Mouse (Mus musculus): ENCODE results near the gene Gm15737. TPM values are rescaled to one million over a fixed set of nuclear protein-coding genes. Genes with fewer than 3 reads are reported as not detected.

Gene Gm15737
- total and polyA plus RNA-seq, 2 experiments from 2014 or later: 0.15 to 0.26 TPM

DNA sequence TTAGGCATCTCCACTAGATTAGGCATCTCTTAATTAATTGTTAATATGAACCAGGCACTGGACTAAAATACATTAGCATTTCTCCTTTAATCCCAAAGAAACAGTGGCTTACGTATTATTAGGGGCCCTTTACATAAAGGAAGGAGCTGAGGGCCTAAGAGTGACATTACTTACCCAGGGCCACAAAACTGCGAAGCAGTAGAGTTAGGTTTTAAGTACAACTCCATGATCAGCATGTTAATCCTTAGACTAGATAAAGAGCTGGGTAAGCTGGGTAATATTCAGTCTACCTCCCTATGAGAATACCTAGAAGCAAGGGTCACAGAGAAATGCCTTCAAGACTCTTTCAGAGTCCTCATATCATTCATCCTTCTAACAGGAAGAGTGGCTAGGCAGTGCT, 40.0 kb upstream of the Gm15737 start:
- Histone ChIP-seq H3K9ac (replicated peaks; ENCODE audit: low read depth, low read length) (no peak overlapping the region), H3K4me3 (ENCODE audit: low read depth, low read length) (no peak overlapping the region), H3K4me2 (ENCODE audit: low read depth, low read length) (no peak overlapping the region), H3K4me1 (ENCODE audit: control insufficient read depth, insufficient read depth) (peaks cover 30% of the 10 kb centered on the region), H3K27ac (ENCODE audit: low read depth) (no peak overlapping the region), H3K27me3 (ENCODE audit: control insufficient read depth, insufficient read depth, low read length) (no peaks in the 10 kb centered on the region), H3K36me3 (replicated peaks; ENCODE audit: control insufficient read depth, insufficient read depth, low read length) (peaks cover 11% of the 10 kb centered on the region), H3K9me3 (replicated peaks; ENCODE audit: control insufficient read depth, low read length) (no peaks in the 10 kb centered on the region)
- TF ChIP-seq EP300 (IDR thresholded peaks at IDR 0.05; ENCODE audit: low read depth) (no peak), CTCF (IDR thresholded peaks at IDR 0.05; ENCODE audit: low read depth) (no peak)
- DNase-seq (ENCODE audit: low spot score) (no peak), ATAC-seq (ENCODE audit: insufficient read depth, low read depth) (no peak)
- 92% methylated on average over 2 of the region's 2 CpGs for WGBS

DNA sequence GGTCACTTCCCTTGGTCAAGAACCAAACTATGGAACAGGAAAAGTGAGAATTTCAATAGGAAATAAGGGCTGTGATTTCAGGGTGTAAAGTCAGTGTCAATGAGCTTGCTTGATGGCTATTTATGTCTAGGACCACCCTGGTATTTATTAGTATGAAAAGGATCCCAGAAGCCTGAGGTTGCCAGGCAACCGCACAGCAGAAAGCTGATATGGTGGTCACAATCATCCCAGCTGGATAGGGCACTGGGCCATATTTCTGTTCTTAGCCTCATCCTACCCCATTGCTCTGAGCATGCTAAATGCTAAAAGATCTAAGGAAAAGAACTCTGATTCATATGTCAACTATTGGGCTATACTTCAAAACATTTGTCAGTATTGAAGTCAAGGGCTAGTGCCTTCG, 38.1 kb upstream of the Gm15737 start:
- 87% methylated on average over 2 of the region's 2 CpGs for WGBS
- Histone ChIP-seq H3K4me1 (ENCODE audit: control insufficient read depth, insufficient read depth) (peaks cover 30% of the 10 kb centered on the region), H3K9me3 (replicated peaks; ENCODE audit: control insufficient read depth, low read length) (no peaks in the 10 kb centered on the region), H3K4me3 (ENCODE audit: low read depth, low read length) (no peak overlapping the region), H3K27me3 (ENCODE audit: control insufficient read depth, insufficient read depth, low read length) (no peaks in the 10 kb centered on the region), H3K27ac (ENCODE audit: low read depth) (no peak overlapping the region), H3K4me2 (ENCODE audit: low read depth, low read length) (no peak overlapping the region), H3K36me3 (replicated peaks; ENCODE audit: control insufficient read depth, insufficient read depth, low read length) (peaks cover 11% of the 10 kb centered on the region), H3K9ac (replicated peaks; ENCODE audit: low read depth, low read length) (no peak overlapping the region)
- DNase-seq (ENCODE audit: low spot score) (no peak), ATAC-seq (ENCODE audit: insufficient read depth, low read depth) (no peak)
- TF ChIP-seq CTCF (IDR thresholded peaks at IDR 0.05; ENCODE audit: low read depth) (no peak), EP300 (IDR thresholded peaks at IDR 0.05; ENCODE audit: low read depth) (no peak)

DNA sequence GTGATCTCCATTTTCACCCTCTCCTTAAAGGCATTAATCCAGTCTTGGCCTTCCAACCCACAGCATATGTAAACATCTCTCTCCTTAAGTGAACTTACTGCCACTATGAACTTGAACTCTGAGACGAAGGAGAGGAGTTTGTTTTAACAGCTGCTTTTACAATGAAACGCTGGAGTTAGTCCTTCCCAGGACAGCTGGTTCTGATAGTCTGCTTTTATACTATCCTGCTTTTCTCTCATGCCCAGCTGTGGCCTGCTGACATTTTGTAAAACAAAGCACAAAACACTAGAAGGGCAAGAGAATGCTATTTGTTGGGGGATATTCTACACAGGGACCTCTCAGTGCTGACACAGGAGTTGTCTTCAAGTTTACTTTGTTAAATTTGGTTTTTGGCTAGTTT, 27.2 kb upstream of the Gm15737 start:
- Histone ChIP-seq H3K36me3 (replicated peaks; ENCODE audit: control insufficient read depth, insufficient read depth, low read length) (peaks cover 15% of the 10 kb centered on the region), H3K27ac (ENCODE audit: low read depth) (no peak overlapping the region)
- WGBS: 38% methylated on average over 2 of the region's 2 CpGs

DNA sequence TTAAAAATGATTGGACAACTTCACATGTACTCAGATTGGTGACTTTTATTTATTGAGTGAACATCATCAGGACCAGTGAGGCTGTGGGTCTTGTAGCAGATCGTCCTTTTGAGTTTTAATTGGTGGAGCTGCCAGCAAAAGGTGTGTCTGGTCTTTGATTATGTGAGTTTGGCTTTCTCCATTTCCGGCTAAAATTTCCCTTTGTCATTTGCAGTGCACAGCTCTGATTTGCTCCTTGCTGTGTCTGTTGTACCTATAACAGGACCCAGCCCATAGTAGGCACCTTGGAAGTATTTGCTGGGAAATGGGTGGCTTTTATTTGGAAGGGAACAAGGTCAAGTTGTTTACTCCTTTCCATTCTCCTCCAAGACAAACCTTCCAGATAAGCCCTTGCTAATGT, 25.7 kb upstream of the Gm15737 start:
- Histone ChIP-seq H3K4me1 (ENCODE audit: control insufficient read depth, insufficient read depth) (peaks cover 20% of the 10 kb centered on the region), H3K27me3 (ENCODE audit: control insufficient read depth, insufficient read depth, low read length) (no peaks in the 10 kb centered on the region), H3K4me2 (ENCODE audit: low read depth, low read length) (no peak overlapping the region), H3K4me3 (ENCODE audit: low read depth, low read length) (no peak overlapping the region), H3K36me3 (replicated peaks; ENCODE audit: control insufficient read depth, insufficient read depth, low read length) (peaks cover 23% of the 10 kb centered on the region), H3K27ac (ENCODE audit: low read depth) (no peak overlapping the region), H3K9ac (replicated peaks; ENCODE audit: low read depth, low read length) (no peak overlapping the region), H3K9me3 (replicated peaks; ENCODE audit: control insufficient read depth, low read length) (no peaks in the 10 kb centered on the region)
- TF ChIP-seq CTCF (IDR thresholded peaks at IDR 0.05; ENCODE audit: low read depth) (no peak), EP300 (IDR thresholded peaks at IDR 0.05; ENCODE audit: low read depth) (no peak)
- WGBS: 80% methylated on average over 2 of the region's 2 CpGs
- DNase-seq (ENCODE audit: low spot score) (no peak), ATAC-seq (ENCODE audit: insufficient read depth, low read depth) (no peak)

More for the DNA sequence above, 27.2 kb upstream of the Gm15737 start:
- ATAC-seq (ENCODE audit: insufficient read depth, low read depth) (no peak), DNase-seq (ENCODE audit: low spot score) (no peak)
- H3K4me1 ChIP-seq (ENCODE audit: control insufficient read depth, insufficient read depth): peaks cover 20% of the 10 kb centered on the region
- no peak overlapping the region for H3K4me2 ChIP-seq (ENCODE audit: low read depth, low read length)
- no peaks in the 10 kb centered on the region for H3K27me3 ChIP-seq (ENCODE audit: control insufficient read depth, insufficient read depth, low read length)
- no peak overlapping the region for H3K4me3 ChIP-seq (ENCODE audit: low read depth, low read length)
- TF ChIP-seq CTCF (IDR thresholded peaks at IDR 0.05; ENCODE audit: low read depth) (no peak), EP300 (IDR thresholded peaks at IDR 0.05; ENCODE audit: low read depth) (no peak)
- no peaks in the 10 kb centered on the region for H3K9me3 ChIP-seq (replicated peaks; ENCODE audit: control insufficient read depth, low read length)
- H3K9ac ChIP-seq (replicated peaks; ENCODE audit: low read depth, low read length): no peak overlapping the region

DNA sequence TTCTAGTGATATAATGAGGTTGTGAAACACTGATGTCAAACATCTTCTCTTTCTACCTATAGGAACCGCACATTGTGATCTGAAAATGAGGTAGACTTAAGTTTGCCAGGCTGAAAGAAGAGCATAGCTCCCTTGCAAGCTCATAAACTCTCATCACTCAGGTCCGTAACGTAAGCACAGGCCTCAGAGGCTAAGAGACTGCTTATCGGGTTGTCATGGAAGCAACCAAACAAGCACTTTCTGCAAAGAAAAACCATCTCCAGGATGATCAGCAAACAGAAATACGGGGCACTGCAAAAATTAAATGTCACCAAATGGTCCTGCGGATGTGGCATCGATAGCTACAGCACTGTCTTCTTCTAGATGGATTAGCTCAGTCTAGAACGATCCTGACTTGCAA, 23.3 kb upstream of the Gm15737 start:
- ATAC-seq (ENCODE audit: insufficient read depth, low read depth): no peak
- WGBS: 43% methylated on average over 8 of the region's 8 CpGs
- H3K4me3 ChIP-seq (ENCODE audit: low read depth, low read length): no peak overlapping the region
- peak; percentile 66 for DNase-seq (ENCODE audit: low spot score)
- H3K27me3 ChIP-seq (ENCODE audit: control insufficient read depth, insufficient read depth, low read length): no peaks in the 10 kb centered on the region
- no peak overlapping the region for H3K4me2 ChIP-seq (ENCODE audit: low read depth, low read length)
- H3K27ac ChIP-seq (ENCODE audit: low read depth): peak overlapping the region; percentile 74
- no peak for TF ChIP-seq EP300 (IDR thresholded peaks at IDR 0.05; ENCODE audit: low read depth)
- H3K4me1 ChIP-seq (ENCODE audit: control insufficient read depth, insufficient read depth): peaks cover 30% of the 10 kb centered on the region
- H3K9ac ChIP-seq (replicated peaks; ENCODE audit: low read depth, low read length): no peak overlapping the region
- H3K36me3 ChIP-seq (replicated peaks; ENCODE audit: control insufficient read depth, insufficient read depth, low read length): peaks cover 27% of the 10 kb centered on the region
- no peaks in the 10 kb centered on the region for H3K9me3 ChIP-seq (replicated peaks; ENCODE audit: control insufficient read depth, low read length)

DNA sequence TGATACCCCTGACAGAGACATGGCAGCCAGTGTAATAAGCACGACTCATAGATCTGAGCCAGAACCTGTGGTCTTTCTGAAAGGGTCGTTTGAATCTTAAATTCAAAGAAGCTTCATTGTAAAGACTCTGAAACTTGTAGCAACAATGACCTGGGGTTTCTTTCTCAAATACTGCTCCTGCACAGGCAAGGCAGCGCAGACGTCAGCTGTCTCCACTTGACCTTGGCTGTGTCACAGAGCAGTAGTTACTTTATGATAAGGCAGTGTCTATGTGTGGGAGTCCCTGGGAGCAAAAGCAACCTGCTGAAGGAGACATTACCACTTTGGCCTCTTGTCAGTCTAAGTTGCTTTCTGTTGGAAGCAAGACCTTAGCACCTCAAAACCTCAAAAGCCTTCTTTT, 22.5 kb upstream of the Gm15737 start:
- H3K9me3 ChIP-seq (replicated peaks; ENCODE audit: control insufficient read depth, low read length): no peaks in the 10 kb centered on the region
- no peaks in the 10 kb centered on the region for H3K27me3 ChIP-seq (ENCODE audit: control insufficient read depth, insufficient read depth, low read length)
- no peak for ATAC-seq (ENCODE audit: insufficient read depth, low read depth)
- no peak overlapping the region for H3K4me3 ChIP-seq (ENCODE audit: low read depth, low read length)
- 26% methylated on average over 4 of the region's 4 CpGs for WGBS
- TF ChIP-seq CTCF (IDR thresholded peaks at IDR 0.05; ENCODE audit: low read depth): no peak
- no peak for TF ChIP-seq EP300 (IDR thresholded peaks at IDR 0.05; ENCODE audit: low read depth)
- H3K27ac ChIP-seq (ENCODE audit: low read depth): peak overlapping the region; percentile 74
- H3K9ac ChIP-seq (replicated peaks; ENCODE audit: low read depth, low read length): no peak overlapping the region
- H3K4me1 ChIP-seq (ENCODE audit: control insufficient read depth, insufficient read depth): peaks cover 36% of the 10 kb centered on the region
- H3K36me3 ChIP-seq (replicated peaks; ENCODE audit: control insufficient read depth, insufficient read depth, low read length): peaks cover 27% of the 10 kb centered on the region
- no peak for DNase-seq (ENCODE audit: low spot score)
- no peak overlapping the region for H3K4me2 ChIP-seq (ENCODE audit: low read depth, low read length)
